Mouse (Mus musculus) layer of hippocampus, postnatal 10 days (tissue): ENCODE measurements at regions not wholly inside any gene's neighbourhood (a gene's known extent, or its start where the extent isn't known, plus 50 kb on each side); places are given as distances from the start of the nearest gene placed in this dataset.

Experiments used
- DNase-seq, 2 experiments: peaks; one replicate each; pipeline ENCODE4 v3.0.0; 2021; ENCODE audit warnings: low spot score in 2 of 2

- DNase-seq, result no peak
These were observed 102.2 kb downstream of the Pih1h3b start for GRCm38 (mm10) chrX:140164859-140165258.

DNA sequence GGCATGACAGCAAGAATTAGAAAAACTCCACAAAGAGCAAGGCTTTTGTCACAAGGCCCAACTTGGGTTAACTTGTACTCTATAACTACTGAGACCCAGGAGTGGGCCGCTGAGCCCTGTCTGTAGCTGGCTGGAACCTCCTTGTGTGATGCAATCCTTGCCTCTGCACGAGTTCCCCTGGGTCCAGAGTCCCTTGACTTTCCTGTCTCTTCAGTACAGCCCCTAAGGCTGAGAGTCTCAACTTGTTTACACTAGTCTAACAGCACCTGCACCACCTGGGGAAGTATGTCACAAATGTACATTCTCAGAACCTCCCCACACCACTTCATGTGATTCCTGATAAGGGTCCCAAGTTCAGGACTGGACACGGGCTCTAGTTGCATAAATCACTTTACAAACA is 103.3 kb downstream of the Pih1h3b start:
- DNase-seq, result no peak

DNA sequence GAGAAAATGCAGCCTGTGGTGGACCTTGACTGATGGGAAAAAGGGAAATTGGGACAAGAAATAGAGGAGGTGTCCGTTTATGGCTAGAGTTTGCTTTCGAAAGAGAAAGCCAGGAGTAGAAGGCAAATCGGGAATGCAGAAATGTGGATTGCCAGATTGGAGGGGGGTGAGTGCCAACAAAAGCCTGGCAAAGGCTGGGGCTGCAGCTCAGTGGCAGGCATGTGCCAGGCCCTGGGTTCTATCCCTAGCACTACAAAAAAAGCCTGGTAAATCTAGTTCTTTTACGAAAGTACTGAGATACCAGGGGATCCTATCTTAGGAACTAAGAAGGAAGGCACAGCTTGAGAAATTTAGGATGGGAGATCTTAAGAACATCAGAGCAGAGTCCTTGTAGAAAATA is 117.2 kb downstream of the Pih1h3b start:
- peak; percentile 16 to 43 for DNase-seq

GRCm38 (mm10) chrX:140183003-140183402 is 120.3 kb downstream of the Pih1h3b start:
- no peak for DNase-seq

DNA sequence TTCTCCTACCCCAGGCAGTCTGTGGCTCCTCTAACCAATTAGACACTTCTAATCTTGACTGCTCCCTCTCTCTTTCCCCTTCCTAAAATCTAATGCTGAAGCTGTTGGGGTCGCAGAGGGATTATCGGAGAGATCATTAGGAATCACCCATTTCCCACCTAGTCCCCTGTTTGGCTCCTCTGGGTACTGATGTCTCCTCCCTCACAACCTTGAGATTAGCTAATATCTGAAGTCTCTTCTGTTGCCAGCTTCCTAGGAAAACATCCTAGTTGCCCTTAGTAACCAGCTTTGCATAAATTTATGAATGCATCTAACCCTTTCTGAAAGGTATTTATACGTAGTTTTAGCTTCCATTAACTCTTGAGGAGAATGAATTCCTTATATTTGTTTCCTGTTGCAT is 138.4 kb upstream of the Frmpd3 start:
- DNase-seq, result no peak

- DNase-seq, result no peak
These were observed 133.3 kb upstream of the Frmpd3 start for GRCm38 (mm10) chrX:140208791-140209190.

DNA sequence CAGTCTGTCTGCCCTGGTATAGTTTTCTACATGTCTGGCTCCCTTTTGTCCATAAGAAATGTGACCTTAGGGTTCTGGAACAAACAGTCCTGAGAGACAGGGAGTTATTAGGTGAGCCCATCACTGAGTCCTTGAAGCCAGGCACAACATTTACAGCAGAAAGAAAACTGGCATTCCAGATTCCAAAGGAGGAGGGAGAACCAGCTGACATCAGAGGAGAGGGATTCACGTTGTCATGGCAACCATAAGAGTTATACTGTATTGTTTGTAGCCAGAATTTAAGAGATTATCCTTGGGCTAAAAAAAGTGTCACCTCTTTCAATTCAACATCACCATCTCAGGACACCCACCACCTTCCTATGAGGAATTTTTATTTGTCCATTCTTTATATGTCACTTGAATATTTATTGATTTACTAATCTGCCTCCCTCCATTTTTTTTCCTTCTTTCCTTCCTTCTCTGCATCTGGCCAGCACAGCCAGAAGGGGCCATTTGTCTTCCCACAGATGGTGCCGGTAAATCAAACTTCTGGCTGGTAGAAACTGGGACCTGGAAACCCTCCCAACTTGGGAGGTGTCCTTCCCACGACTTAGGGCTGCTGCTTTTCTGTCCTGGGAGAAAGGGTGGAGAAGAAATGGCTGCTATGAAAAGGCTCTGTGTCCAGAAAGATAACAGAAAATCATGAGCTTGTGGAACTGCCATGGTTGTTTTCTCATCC is 129.3 kb upstream of the Frmpd3 start:
- no peak for DNase-seq

DNA sequence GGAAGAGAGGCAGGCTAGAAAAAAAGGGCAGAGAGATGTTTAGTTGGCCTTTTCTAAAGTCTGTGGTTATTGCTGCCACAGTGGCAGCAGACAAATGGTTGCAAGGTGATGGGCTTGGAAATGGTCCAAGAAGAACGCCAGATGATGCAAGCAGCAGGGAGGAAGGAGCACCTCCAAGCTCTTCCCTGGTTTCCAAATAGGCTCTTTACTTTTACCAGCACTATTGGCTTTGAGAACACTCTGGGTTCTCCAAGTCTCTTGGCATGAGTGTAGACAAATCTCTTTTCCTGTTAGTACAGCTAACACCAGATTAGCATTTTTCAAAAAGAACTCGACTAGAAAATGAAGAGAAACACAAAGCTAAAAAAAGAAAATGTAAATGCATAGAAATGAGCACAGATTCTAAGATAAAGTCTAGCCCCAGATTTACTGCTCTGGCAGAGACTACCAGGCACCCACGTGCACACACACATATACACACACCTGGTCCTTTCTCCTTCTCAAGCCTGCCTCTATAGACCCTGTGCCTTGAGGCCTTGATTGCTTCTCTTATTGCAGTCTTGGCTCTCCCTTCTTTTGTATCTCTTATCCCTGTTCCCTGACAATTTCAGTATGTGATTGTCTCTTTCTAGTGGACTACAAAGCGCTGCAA is 127.7 kb upstream of the Frmpd3 start:
- no peak for DNase-seq

DNA sequence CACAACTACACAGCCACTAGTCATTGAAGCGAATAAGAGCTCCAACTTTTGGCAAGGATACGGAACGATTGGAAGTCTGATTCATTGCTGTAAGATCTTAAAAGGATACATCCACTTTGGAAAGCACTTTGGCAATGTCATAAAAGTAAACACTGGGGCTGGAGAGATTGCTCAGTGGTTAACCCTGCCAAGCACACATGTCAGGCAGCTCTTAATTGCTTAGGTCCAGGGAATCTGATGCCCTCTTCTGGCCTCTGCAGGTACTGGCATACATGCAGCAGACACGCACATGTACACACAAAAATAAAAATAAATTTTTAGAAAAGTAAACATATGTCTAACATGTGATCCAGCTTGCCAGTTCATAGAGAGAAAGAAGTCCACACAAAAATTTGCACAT is 86.3 kb upstream of the Frmpd3 start:
- DNase-seq, result peak in 1 of 2 experiments; percentile 16

GRCm38 (mm10) chrX:140269742-140270457 is 72.2 kb upstream of the Frmpd3 start:
- no peak for DNase-seq

- peak; percentile 11 to 46 for DNase-seq
These were observed 64.6 kb upstream of the Frmpd3 start for GRCm38 (mm10) chrX:140277327-140277947.

DNA sequence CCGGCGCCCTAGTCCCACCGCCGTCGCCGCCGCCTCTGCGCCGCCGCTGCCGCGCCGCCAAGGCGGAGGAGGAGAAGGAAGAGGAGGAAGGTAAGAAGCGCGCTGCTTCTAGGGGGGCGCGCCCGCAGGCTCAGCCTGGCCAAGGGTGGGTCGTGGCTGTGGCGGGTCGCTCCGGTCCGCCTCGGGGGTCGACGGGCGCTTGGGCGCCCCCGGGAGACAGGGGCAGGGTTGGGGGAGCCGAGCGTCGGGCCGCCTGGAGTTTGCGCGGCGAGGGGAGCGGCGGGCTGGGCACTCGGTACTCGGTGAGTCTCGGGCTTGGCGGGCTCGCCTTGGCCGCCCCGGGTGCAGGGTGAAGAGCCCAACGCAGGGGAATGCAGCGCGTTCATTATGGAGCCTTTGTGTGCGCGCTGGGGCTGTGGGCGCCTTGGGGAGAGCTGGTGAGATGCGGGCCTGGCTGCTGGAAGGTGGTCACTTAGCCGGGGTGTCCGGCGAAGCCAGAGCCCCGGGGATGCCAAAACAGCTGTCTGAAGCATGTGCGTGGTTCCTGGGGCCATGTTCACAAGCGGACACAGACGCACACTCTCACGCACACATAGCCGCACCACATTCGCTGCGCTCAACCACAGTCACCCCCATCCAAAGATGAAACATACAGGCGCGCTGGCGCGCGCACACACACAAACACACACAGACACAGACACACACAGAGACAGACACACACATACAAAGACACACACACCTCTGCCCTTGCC is 63.9 kb upstream of the Frmpd3 start:
- DNase-seq, result peak; percentile 12 to 30

- peak; percentile 50 to 63 for DNase-seq
These were observed 62.8 kb upstream of the Frmpd3 start for GRCm38 (mm10) chrX:140279266-140279665.

DNA sequence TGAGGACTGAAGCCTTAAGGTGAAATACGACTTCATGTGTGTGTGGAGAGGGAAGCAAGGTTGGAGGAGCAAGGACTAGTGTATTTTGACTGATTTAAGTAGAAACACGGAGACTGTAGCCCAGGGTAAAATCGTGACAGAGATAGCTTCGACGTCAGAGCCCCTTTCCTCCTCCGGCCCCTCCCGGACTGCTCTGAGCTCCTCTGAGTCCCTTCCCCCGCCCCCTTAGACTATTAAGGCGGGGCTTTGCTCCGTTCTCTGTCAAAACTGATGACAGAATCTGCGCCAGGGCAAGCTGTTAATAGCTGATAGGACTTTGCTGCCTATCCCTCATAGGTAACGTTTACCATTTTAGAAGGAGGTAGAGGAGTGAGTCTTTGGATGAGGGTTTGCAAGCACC is 62.0 kb upstream of the Frmpd3 start:
- no peak for DNase-seq
